Mouse (Mus musculus): ENCODE measurements around the gene Ptprd. TPM values are rescaled to one million over a fixed set of nuclear protein-coding genes. Genes with fewer than 3 reads are reported as not detected.

The Ptprd gene
- polyA plus RNA-seq, 1 experiment from 2014 or later, result 14.5 TPM

DNA sequence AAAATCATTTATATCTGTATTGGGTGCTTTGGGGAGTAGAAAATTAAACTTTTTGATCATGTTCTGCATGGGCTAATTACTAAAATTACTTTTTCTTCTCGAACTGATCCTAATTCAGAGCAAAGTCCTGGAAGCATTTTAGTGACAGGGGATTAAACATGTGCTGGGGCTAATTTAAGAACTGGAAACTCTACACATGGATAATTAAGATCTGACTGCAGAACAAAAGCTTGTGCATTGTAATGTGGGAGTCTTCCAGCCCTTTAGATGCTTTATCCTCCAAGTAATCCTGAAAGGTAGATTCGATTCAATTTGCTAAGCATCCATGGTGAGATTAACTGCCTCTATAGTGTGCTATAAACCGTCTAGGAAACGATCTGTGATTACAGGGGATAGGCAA, 2316.9 kb downstream of the Ptprd start:
- DNase-seq (ENCODE audit: low spot score) (no peak), ATAC-seq (replicated peaks; ENCODE audit: low FRiP score, low read depth) (no peak)
- Histone ChIP-seq H3K27ac (no peak overlapping the region), H3K4me3 (replicated peaks; ENCODE audit: low read depth, low read length) (no peak overlapping the region), H3K36me3 (ENCODE audit: insufficient read depth, low read length) (no peaks in the 10 kb centered on the region), H3K9me3 (replicated peaks; ENCODE audit: low read length) (no peaks in the 10 kb centered on the region), H3K4me1 (replicated peaks; ENCODE audit: insufficient read depth, low read length) (no peaks in the 10 kb centered on the region), H3K9ac (ENCODE audit: low read depth, low read length) (no peak overlapping the region), H3K4me2 (ENCODE audit: low read length) (no peak overlapping the region), H3K27me3 (ENCODE audit: insufficient read depth, low read length) (no peaks in the 10 kb centered on the region)
- WGBS, result 44% methylated on average over 4 of the region's 4 CpGs
- no peak for TF ChIP-seq CTCF (IDR thresholded peaks at IDR 0.05; ENCODE audit: low read depth)

Small RNA genes within 50 kb of the gene (microRNA-seq; reads per million reads assigned to microRNA genes)
- gene Gm23159, result not detected
